Mouse (Mus musculus) MEL (cell line): Measurements from ENCODE around the gene Olfr995. TPM values are rescaled to one million over a fixed set of nuclear protein-coding genes. Genes with fewer than 3 reads are reported as not detected.

Experiments used
- DNase-seq: peaks from one replicate; pipeline ENCODE4 v3.0.0; 2011; ENCODE audit warnings: low read depth, low spot score
- H3K27ac ChIP-seq: 2 replicates; pipeline ENCODE4 v1.5.1; 2012; ENCODE audit warnings: low read depth, mild to moderate bottlenecking, control low read depth, low read length, moderate library complexity; ENCODE audit not compliant: control insufficient read depth
- H3K27me3 ChIP-seq, 2 experiments: fragments of 150-350 bp in 1 of 2; sonication (generic) in 1 of 2; 2 replicates each; pipeline ENCODE4 v1.6.1; 2012; ENCODE audit warnings: low read length in 2 of 2, mild to moderate bottlenecking in 2 of 2, improper control_type of control experiment in 1 of 2, moderate library complexity in 1 of 2; ENCODE audit not compliant: insufficient read depth in 2 of 2, control insufficient read depth in 1 of 2
- H3K36me3 ChIP-seq, 2 experiments: 2 replicates each; pipeline ENCODE4 v1.6.1; 2012 to 2014; ENCODE audit warnings: low read length in 2 of 2, improper control_type of control experiment in 1 of 2, inconsistent platforms in 1 of 2, mild to moderate bottlenecking in 1 of 2; ENCODE audit not compliant: insufficient read depth in 2 of 2, control insufficient read depth in 1 of 2
- H3K4me1 ChIP-seq, 2 experiments: fragments of 150-350 bp in 1 of 2; sonication (generic) in 1 of 2; 2 replicates each; pipeline ENCODE4 v1.6.1; 2012; ENCODE audit warnings: low read length in 2 of 2, improper control_type of control experiment in 1 of 2, mild to moderate bottlenecking in 1 of 2; ENCODE audit not compliant: insufficient read depth in 2 of 2, control insufficient read depth in 1 of 2
- H3K4me3 ChIP-seq, 2 experiments: fragments of 150-350 bp in 1 of 2; sonication (generic) in 1 of 2; 2 replicates each; pipeline ENCODE4 v1.5.1; 2012; ENCODE audit warnings: low read depth in 2 of 2, low read length in 2 of 2, mild to moderate bottlenecking in 2 of 2, moderate library complexity in 2 of 2, control low read depth in 1 of 2, improper control_type of control experiment in 1 of 2; ENCODE audit not compliant: control insufficient read depth in 1 of 2, insufficient read depth in 1 of 2
- H3K79me2 ChIP-seq: 2 replicates; pipeline ENCODE4 v1.6.1; 2012; ENCODE audit warnings: mild to moderate bottlenecking, low read length, moderate library complexity; ENCODE audit not compliant: control insufficient read depth, poor library complexity, insufficient read depth
- H3K9ac ChIP-seq: 2 replicates; pipeline ENCODE4 v1.6.1; 2012; ENCODE audit warnings: low read depth, mild to moderate bottlenecking, control low read depth, low read length, moderate library complexity; ENCODE audit not compliant: control insufficient read depth, poor library complexity, severe bottlenecking
- H3K9me3 ChIP-seq: fragments of 150-350 bp; sonication (generic); replicated peaks from 2 replicates; pipeline ENCODE4 v1.6.1; 2012; ENCODE audit warnings: mild to moderate bottlenecking, low read length, improper control_type of control experiment, moderate library complexity; ENCODE audit not compliant: insufficient read depth
- BHLHE40 ChIP-seq: IDR thresholded peaks from 2 replicates; pipeline ENCODE4 v1.6.1; 2012; ENCODE audit warnings: low read depth, mild to moderate bottlenecking, inconsistent platforms, low read length, improper control_type of control experiment, borderline replicate concordance
- CTCF ChIP-seq, 3 experiments: IDR thresholded peaks in 2 of 3; conservative IDR thresholded peaks in 1 of 3; 2 replicates each; pipeline ENCODE4 v1.5.1; 2011 to 2012; ENCODE audit warnings: low read length in 3 of 3, low read depth in 2 of 3, mild to moderate bottlenecking in 2 of 3, improper control_type of control experiment in 1 of 3, inconsistent platforms in 1 of 3, mixed read lengths in 1 of 3, moderate library complexity in 1 of 3; ENCODE audit not compliant: control insufficient read depth in 1 of 3, insufficient read depth in 1 of 3, poor library complexity in 1 of 3, severe bottlenecking in 1 of 3
- ELF1 ChIP-seq: IDR thresholded peaks from 2 replicates; pipeline ENCODE4 v1.6.1; 2014; ENCODE audit warnings: low read depth, mild to moderate bottlenecking, inconsistent platforms, low read length, improper control_type of control experiment, moderate library complexity
- EP300 ChIP-seq, 2 experiments: IDR thresholded peaks; 2 replicates each; pipeline ENCODE4 v1.6.1; 2011; ENCODE audit warnings: improper control_type of control experiment in 2 of 2, low read length in 2 of 2, low read depth in 1 of 2, mild to moderate bottlenecking in 1 of 2
- ETS1 ChIP-seq: IDR thresholded peaks from 2 replicates; pipeline ENCODE4 v1.6.1; 2012; ENCODE audit warnings: low read depth, mild to moderate bottlenecking, inconsistent platforms, low read length, improper control_type of control experiment, moderate library complexity
- GABPA ChIP-seq: IDR thresholded peaks from 2 replicates; pipeline ENCODE4 v1.6.1; 2012; ENCODE audit warnings: low read depth, mild to moderate bottlenecking, inconsistent platforms, low read length, improper control_type of control experiment, moderate library complexity
- JUND ChIP-seq: IDR thresholded peaks from 2 replicates; pipeline ENCODE4 v1.6.1; 2011; ENCODE audit warnings: low read depth, mild to moderate bottlenecking, improper control_type of control experiment, low read length
- MAZ ChIP-seq: IDR thresholded peaks from 2 replicates; pipeline ENCODE4 v1.6.1; 2012; ENCODE audit warnings: low read depth, mild to moderate bottlenecking, inconsistent platforms, low read length, improper control_type of control experiment
- MEF2A ChIP-seq: IDR thresholded peaks from 2 replicates; pipeline ENCODE4 v1.6.1; 2014; ENCODE audit warnings: low read depth, mild to moderate bottlenecking, inconsistent platforms, low read length, improper control_type of control experiment; ENCODE audit not compliant: poor library complexity, insufficient replicate concordance, severe bottlenecking; ENCODE audit errors: extremely low read depth
- MXI1 ChIP-seq: IDR thresholded peaks from 2 replicates; pipeline ENCODE4 v1.6.1; 2011; ENCODE audit warnings: mild to moderate bottlenecking, low read depth, low read length, improper control_type of control experiment
- MYB ChIP-seq: IDR thresholded peaks from 2 replicates; pipeline ENCODE4 v1.6.1; 2011; ENCODE audit warnings: mild to moderate bottlenecking, low read depth, low read length, improper control_type of control experiment
- MYC ChIP-seq: IDR thresholded peaks from 2 replicates; pipeline ENCODE4 v1.6.1; 2011; ENCODE audit warnings: low read depth, mild to moderate bottlenecking, low read length, improper control_type of control experiment, moderate library complexity
- NRF1 ChIP-seq: IDR thresholded peaks from 2 replicates; pipeline ENCODE4 v1.6.1; 2014; ENCODE audit warnings: low read depth, mild to moderate bottlenecking, inconsistent platforms, low read length, improper control_type of control experiment, moderate library complexity; ENCODE audit not compliant: poor library complexity, insufficient read depth, severe bottlenecking
- POLR2A ChIP-seq, 2 experiments: IDR thresholded peaks; 2 replicates each; pipeline ENCODE4 v1.6.1; 2011 to 2012; ENCODE audit warnings: low read length in 2 of 2, mild to moderate bottlenecking in 2 of 2, control low read depth in 1 of 2, improper control_type of control experiment in 1 of 2, low read depth in 1 of 2, moderate library complexity in 1 of 2; ENCODE audit not compliant: control insufficient read depth in 1 of 2, insufficient read depth in 1 of 2, poor library complexity in 1 of 2
- POLR2AphosphoS2 ChIP-seq: IDR thresholded peaks from 2 replicates; pipeline ENCODE4 v1.6.1; 2011; ENCODE audit warnings: low read length, improper control_type of control experiment
- POLR2AphosphoS5 ChIP-seq: IDR thresholded peaks from 2 replicates; pipeline ENCODE4 v1.6.1; 2012; ENCODE audit warnings: low read depth, borderline replicate concordance, mild to moderate bottlenecking, inconsistent platforms, low read length, moderate library complexity, mixed read lengths
- RAD21 ChIP-seq: IDR thresholded peaks from 2 replicates; pipeline ENCODE4 v1.6.1; 2011; ENCODE audit warnings: mild to moderate bottlenecking, low read depth, low read length, improper control_type of control experiment
- SMC3 ChIP-seq: IDR thresholded peaks from 2 replicates; pipeline ENCODE4 v1.6.1; 2011; ENCODE audit warnings: low read depth, low read length, improper control_type of control experiment
- TAL1 ChIP-seq: IDR thresholded peaks from 2 replicates; pipeline ENCODE4 v1.6.1; 2012; ENCODE audit warnings: mild to moderate bottlenecking, inconsistent platforms, low read length, moderate library complexity, mixed read lengths
- TBP ChIP-seq: IDR thresholded peaks from 2 replicates; pipeline ENCODE4 v1.8.0; 2011; ENCODE audit warnings: low read depth, low read length, improper control_type of control experiment
- TCF12 ChIP-seq: IDR thresholded peaks from 2 replicates; pipeline ENCODE4 v1.6.1; 2014; ENCODE audit warnings: low read depth, mild to moderate bottlenecking, inconsistent platforms, low read length, improper control_type of control experiment, moderate library complexity
- USF1 ChIP-seq: IDR thresholded peaks from 2 replicates; pipeline ENCODE4 v1.6.1; 2014; ENCODE audit warnings: low read depth, mild to moderate bottlenecking, inconsistent platforms, low read length, improper control_type of control experiment, moderate library complexity
- ZC3H11A ChIP-seq: IDR thresholded peaks from 2 replicates; pipeline ENCODE4 v1.6.1; 2012; ENCODE audit warnings: low read depth, mild to moderate bottlenecking, inconsistent platforms, low read length, improper control_type of control experiment
- ZKSCAN1 ChIP-seq: IDR thresholded peaks from 2 replicates; pipeline ENCODE4 v1.6.1; 2012; ENCODE audit warnings: low read depth, mild to moderate bottlenecking, inconsistent platforms, low read length, improper control_type of control experiment, moderate library complexity
- ZMIZ1 ChIP-seq: IDR thresholded peaks from 2 replicates; pipeline ENCODE4 v1.6.1; 2012; ENCODE audit warnings: low read depth, mild to moderate bottlenecking, inconsistent platforms, low read length, improper control_type of control experiment, moderate library complexity
- ZNF384 ChIP-seq: IDR thresholded peaks from 2 replicates; pipeline ENCODE4 v1.6.1; 2012; ENCODE audit warnings: low read depth, mild to moderate bottlenecking, inconsistent platforms, low read length, improper control_type of control experiment
- polyA plus RNA-seq, 2 experiments: library from polyadenylated mRNA; stranded (reverse) in 1 of 2; unstranded in 1 of 2; fragments of >175 nt in 1 of 2; fragments of >200 nt in 1 of 2; gene quantifications; 2 replicates each; pipeline versions ENCODE4 v1.2.1 to v1.2.4; 2012; ENCODE audit warnings: low replicate concordance in 2 of 2, low read depth in 1 of 2; ENCODE audit not compliant: insufficient read length in 2 of 2, insufficient read depth in 1 of 2, missing spikeins in 1 of 2
- total RNA-seq: library from RNA; depleted of rRNA; stranded (reverse); fragments of 300-350 nt; gene quantifications from 2 replicates; pipeline ENCODE4 v1.2.3, GENCODE M21; 2012

The Olfr995 gene
- total and polyA plus RNA-seq, 3 experiments: not detected

GRCm38 (mm10) chr2:85442546-85442945 lies 893 bp downstream of the Olfr995 start:
- no peak overlapping the region for H3K27ac ChIP-seq
- no peak overlapping the region for H3K9ac ChIP-seq

GRCm38 (mm10) chr2:85436351-85436750 lies 7.1 kb downstream of the Olfr995 start, which contains the start of gene Olfr994:
Gene Olfr994, minus strand, starts transcription at chr2:85436451.
- TF ChIP-seq ELF1 (no peak), GABPA (no peak), TCF12 (no peak), ZKSCAN1 (no peak), NRF1 (no peak), CTCF (IDR thresholded peaks at IDR 0.05 in 2 of 3, conservative IDR thresholded peaks at IDR 0.05 in 1 of 3; ENCODE audit: control insufficient read depth in 1 of 3, insufficient read depth in 1 of 3, low read depth in 2 of 3, low read length in 3 of 3, poor library complexity in 1 of 3, severe bottlenecking in 1 of 3) (no peak), TBP (no peak), BHLHE40 (no peak), ZC3H11A (no peak), ZMIZ1 (no peak), MYB (no peak), JUND (no peak)
- TF ChIP-seq, all 39 proteins: peak for 0
- no peaks in the 10 kb centered on the region for H3K4me1 ChIP-seq

More at GRCm38 (mm10) chr2:85442546-85442945, 893 bp downstream of the Olfr995 start:
- DNase-seq: no peak
- no peaks in the 10 kb centered on the region for H3K79me2 ChIP-seq
- TF ChIP-seq ELF1 (no peak), ZNF384 (no peak), SMC3 (no peak), MEF2A (no peak), POLR2AphosphoS5 (no peak), POLR2AphosphoS2 (no peak), MYC (no peak), MXI1 (no peak), MAZ (no peak), USF1 (no peak), TAL1 (no peak), TCF12 (no peak), MYB (no peak), EP300 (IDR thresholded peaks at IDR 0.05; ENCODE audit: low read depth in 1 of 2, low read length in 2 of 2) (no peak), GABPA (no peak), POLR2A (IDR thresholded peaks at IDR 0.05; ENCODE audit: control insufficient read depth in 1 of 2, insufficient read depth in 1 of 2, low read depth in 1 of 2, low read length in 2 of 2, poor library complexity in 1 of 2) (no peak), ETS1 (no peak), RAD21 (no peak)
- TF ChIP-seq, all 39 proteins: peak for 0
- H3K27me3 ChIP-seq: no peaks in the 10 kb centered on the region
- H3K36me3 ChIP-seq: no peaks in the 10 kb centered on the region
- H3K4me1 ChIP-seq: no peaks in the 10 kb centered on the region
- H3K9me3 ChIP-seq: no peaks in the 10 kb centered on the region
- H3K4me3 ChIP-seq: no peak overlapping the region

More at GRCm38 (mm10) chr2:85436351-85436750, 7.1 kb downstream of the Olfr995 start, which contains the start of gene Olfr994:
- no peak for DNase-seq
- Histone ChIP-seq H3K36me3 (no peaks in the 10 kb centered on the region), H3K79me2 (no peaks in the 10 kb centered on the region), H3K9ac (no peak within 1 kb of the TSS), H3K9me3 (no peaks in the 10 kb centered on the region), H3K4me3 (no peak within 1 kb of the TSS), H3K27ac (no peak within 1 kb of the TSS), H3K27me3 (no peaks in the 10 kb centered on the region)
